Mouse (Mus musculus) lung, adult 2 months (tissue): ENCODE data around the gene Pip4k2c.
"Not testable (repeated sequence)": the region's sequence is repeated elsewhere in the genome, so short reads cannot be mapped to it uniquely, and the experiment has no call there.

Experiments
- CTCF ChIP-seq: fragments of 200-500 bp; IDR thresholded peaks from 2 replicates; pipeline ENCODE4 v1.5.1; 2011; ENCODE audit warnings: mild to moderate bottlenecking, low read length, control low read depth; ENCODE audit not compliant: insufficient read depth
- POLR2A ChIP-seq: fragments of 200-500 bp; IDR thresholded peaks from 2 replicates; pipeline ENCODE4 v1.6.1; 2011; ENCODE audit warnings: low read depth, mild to moderate bottlenecking, control low read depth, low read length, borderline replicate concordance; ENCODE audit errors: extremely low read depth

GRCm38 (mm10) chr10:127162771-127163261 lies 48.6 kb downstream of the Pip4k2c start:
- TF ChIP-seq POLR2A, CTCF: not testable (repeated sequence)
